Mouse (Mus musculus) layer of hippocampus, postnatal 14 days (tissue): ENCODE measurements around the gene Abca14. TPM values are rescaled to one million over a fixed set of nuclear protein-coding genes. Genes with fewer than 3 reads are reported as not detected.
"Not testable (repeated sequence)": the region's sequence is repeated elsewhere in the genome, so short reads cannot be mapped to it uniquely, and the experiment has no call there.

Experiments
- DNase-seq, 2 experiments: peaks; one replicate each; pipeline ENCODE4 v3.0.0; 2021 to 2022; ENCODE audit warnings: low spot score in 2 of 2, mixed read lengths in 1 of 2
- total RNA-seq, 2 experiments: library from RNA; stranded (reverse); gene quantifications; 2 replicates each; pipeline ENCODE4 v1.2.3; 2021

Abca14 gene
- total RNA-seq, 2 experiments from 2014 or later: not detected

GRCm38 (mm10) chr7:120201231-120201744 lies 2.5 kb upstream of the Abca14 start:
- no peak for DNase-seq

- no peak for DNase-seq
These were observed 2.0 kb upstream of the Abca14 start, which contains the start of gene Crym for GRCm38 (mm10) chr7:120201771-120202170. Gene Crym, minus strand, starts transcription at chr7:120202111.

GRCm38 (mm10) chr7:120205989-120206388 lies 2.2 kb downstream of the Abca14 start:
- DNase-seq: no peak

GRCm38 (mm10) chr7:120228541-120228940 lies 24.8 kb downstream of the Abca14 start:
- DNase-seq: peak in 1 of 2 experiments; percentile 19

GRCm38 (mm10) chr7:120241092-120241491 lies 37.3 kb downstream of the Abca14 start:
- no peak for DNase-seq

- DNase-seq: peak in 1 of 2 experiments; percentile 68
These were observed 67.6 kb downstream of the Abca14 start for GRCm38 (mm10) chr7:120271135-120271991.

GRCm38 (mm10) chr7:120272110-120272509 lies 68.3 kb downstream of the Abca14 start:
- DNase-seq: peak; percentile 33 to 70

GRCm38 (mm10) chr7:120285286-120285685 lies 81.5 kb downstream of the Abca14 start:
- DNase-seq: no peak

- peak in 1 of 2 experiments; percentile 59 for DNase-seq
These were observed 112.3 kb downstream of the Abca14 start for GRCm38 (mm10) chr7:120316086-120316485.

GRCm38 (mm10) chr7:120322963-120323362 lies 119.2 kb downstream of the Abca14 start:
- DNase-seq: no peak

- DNase-seq: not testable (repeated sequence)
These were observed 122.2 kb downstream of the Abca14 start for GRCm38 (mm10) chr7:120325911-120326310.

- peak; percentile 23 to 71 for DNase-seq
These were observed 123.7 kb downstream of the Abca14 start for GRCm38 (mm10) chr7:120327220-120328073.

- DNase-seq: peak; percentile 8 to 16
These were observed 124.5 kb downstream of the Abca14 start, which contains the start of gene Abca15 for GRCm38 (mm10) chr7:120328087-120328793. Gene Abca15, plus strand, starts transcription at chr7:120328670.

- DNase-seq: no peak
These were observed 157.4 kb downstream of the Abca14 start for GRCm38 (mm10) chr7:120361159-120361558.

Other genes starting within 250 kb of the Abca14 start
- under 1 TPM; 0.38 to 0.62 TPM for gene Dnah3, start 108.7 kb upstream of the Abca14 start, total RNA-seq
- gene Tmem159, start 101.6 kb upstream of the Abca14 start, total RNA-seq: 10 to 100 TPM; 16.3 to 17.0 TPM
- gene Zp2, start 58.7 kb upstream of the Abca14 start, total RNA-seq: under 1 TPM; 0.21 to 0.41 TPM
- gene Anks4b, start 30.1 kb upstream of the Abca14 start, total RNA-seq: under 1 TPM; 0.65 to 0.79 TPM
- 100 to 1,000 TPM; 479 to 510 TPM for gene Crym, start 1.9 kb upstream of the Abca14 start, total RNA-seq
- not detected for gene Abca15, start 124.7 kb downstream of the Abca14 start, total RNA-seq
- gene Abca16, start 205.7 kb downstream of the Abca14 start, total RNA-seq: not detected